Mouse (Mus musculus): ENCODE measurements around the gene Prdm16.

Prdm16 gene

DNA sequence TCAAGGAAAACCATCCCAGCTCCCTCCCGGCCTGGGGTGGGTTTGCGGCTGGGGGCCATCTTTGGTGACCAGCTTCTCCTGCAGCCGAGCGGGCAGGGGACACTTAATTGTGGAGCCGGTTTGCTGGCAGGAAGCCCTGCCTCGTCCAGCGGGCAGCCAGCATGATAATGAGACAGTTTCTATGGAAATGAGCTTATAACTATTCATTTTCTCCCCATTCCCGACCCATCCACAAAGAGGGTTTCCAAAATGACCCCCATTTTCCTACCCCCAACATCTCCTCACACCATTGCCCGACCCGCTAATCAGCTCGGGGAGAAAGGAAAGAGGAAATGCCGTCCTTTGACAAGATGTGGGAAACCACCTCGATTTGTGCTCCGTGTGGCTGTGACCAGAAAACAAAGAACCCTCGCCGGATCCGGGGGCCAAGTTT is 86.7 kb downstream of the Prdm16 start:
- DNase-seq (ENCODE audit: low spot score) = no peak

DNA sequence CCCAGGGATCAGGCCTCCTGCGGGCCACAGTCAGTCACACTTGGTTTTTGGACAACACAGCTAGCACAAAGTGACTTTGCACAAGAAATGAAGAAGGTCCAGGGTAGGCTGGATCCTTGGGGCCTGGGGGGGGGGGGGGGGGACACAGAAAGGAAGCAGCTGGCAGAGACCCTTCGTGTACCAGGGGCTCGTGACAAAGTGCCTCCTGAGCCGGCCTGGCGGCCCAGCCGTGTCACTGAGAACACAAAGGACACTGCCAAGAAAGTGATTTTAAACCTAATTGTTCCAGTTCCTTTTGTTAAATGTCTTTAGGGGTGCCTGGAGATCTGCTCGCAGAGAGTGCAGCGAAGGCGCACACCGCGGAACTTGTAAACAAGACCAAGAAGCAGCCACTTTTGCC is 87.2 kb downstream of the Prdm16 start:
- DNase-seq (ENCODE audit: low spot score) = no peak

DNA sequence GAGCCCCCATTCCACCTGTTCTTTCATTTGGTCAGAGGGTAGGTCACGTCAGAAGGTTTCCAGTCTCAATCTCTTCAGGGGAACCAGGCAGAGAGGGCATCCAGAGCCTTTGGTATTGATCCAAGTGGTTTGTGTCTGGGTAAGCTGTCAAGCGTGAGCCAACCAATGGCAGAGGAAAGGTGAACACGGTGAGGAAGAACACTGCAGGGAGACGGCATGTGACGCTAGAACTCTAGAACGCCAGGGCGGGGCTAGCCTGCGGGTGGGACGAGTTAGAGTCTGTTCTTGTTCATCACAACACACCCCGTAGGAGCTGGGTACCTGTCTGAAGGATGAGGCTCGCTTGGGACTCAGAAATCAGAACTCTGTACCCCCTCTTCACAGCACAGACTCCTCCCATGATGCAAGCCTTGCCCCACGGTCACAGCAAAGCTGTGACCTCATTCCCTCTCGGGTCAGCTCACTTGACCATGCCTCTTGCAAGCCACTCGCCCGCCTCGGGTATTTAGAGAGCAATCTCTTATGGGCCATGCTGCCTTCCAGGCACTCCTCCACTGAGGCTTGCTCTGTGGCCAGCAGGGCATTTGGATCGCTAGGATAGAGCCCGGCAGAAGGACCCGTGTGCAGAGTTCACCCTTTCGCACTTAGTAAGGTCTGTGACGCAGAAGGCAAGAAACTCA is 89.4 kb downstream of the Prdm16 start:
- no peak for DNase-seq (ENCODE audit: low spot score)

DNA sequence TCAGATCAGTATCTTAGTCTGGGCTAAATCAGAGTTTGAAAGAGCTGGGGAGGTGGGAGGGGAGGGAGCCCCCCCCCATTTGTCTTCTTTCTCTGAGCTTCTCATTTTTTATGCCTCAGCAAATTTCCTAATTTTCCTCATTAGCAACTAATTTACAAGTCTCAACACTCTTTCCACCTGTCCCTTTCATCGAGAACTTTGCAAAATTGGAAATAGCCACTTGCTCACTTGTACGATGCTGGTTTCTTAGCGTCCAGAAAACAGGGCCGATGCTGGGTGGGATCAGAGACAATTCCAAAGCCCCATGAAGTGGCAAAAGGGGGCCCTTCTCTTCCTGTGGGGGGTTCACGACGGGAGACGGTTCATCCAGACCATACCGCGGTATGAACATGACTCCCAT is 91.4 kb downstream of the Prdm16 start:
- no peak for DNase-seq (ENCODE audit: low spot score)

DNA sequence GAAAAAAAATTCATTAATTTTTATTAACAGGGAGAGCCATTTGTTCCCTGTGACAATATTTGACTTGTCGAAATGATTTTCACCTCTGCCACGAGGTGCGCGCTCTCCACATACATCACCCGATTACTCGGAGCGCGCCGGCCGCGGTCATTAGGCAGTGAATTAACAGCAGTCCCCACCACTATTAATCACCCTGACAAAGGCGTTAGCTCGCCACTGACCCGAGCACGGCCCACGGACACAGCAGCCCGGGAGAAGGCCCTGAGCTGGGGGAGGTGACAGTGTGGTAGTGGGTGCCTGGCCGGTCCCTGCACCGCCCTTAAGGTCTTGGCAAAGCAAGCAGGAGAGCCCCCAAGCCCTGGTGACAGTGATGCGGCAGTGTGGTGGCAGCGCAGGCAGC is 92.8 kb downstream of the Prdm16 start:
- DNase-seq (ENCODE audit: low spot score) = no peak

DNA sequence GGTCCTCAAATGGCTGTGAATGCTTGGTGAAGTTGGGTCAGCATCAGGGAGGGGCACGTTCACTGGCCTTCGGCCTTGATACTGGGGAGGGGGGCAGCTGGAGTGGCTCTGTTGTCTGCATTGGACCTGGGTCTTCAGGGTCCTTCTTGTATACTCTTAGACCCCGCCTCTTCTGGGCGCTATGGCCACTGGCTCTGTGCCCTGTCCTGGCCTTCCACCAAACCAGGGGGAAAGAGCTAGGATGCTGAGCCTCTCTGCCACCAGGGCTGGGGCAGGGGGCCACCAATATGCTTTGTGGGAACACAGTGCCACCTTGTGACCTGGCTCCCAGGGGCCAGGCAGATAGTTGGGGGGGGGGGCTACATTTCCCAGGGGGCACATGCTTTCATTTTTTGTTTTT is 93.5 kb downstream of the Prdm16 start:
- DNase-seq (ENCODE audit: low spot score) = no peak

DNA sequence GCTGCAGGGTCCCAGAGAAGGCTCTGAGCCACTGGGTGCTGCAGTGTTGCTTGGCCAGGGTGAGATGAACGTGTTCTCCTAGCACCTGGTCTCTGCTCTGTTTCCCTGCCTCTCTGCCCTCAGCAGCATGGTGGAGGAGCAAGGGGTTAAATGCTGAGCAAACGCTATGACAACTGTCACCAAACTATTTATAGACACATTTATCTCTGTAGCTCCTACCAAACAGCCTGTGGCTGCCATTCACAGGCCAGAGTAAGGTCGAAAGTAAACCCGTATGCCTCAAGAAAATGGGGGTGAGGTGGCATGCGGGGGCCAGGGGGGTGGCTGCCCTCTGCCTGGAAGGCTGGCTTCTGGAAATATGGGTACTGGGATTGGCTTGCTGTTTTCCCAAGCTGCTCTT is 94.1 kb downstream of the Prdm16 start:
- DNase-seq (ENCODE audit: low spot score) = no peak

DNA sequence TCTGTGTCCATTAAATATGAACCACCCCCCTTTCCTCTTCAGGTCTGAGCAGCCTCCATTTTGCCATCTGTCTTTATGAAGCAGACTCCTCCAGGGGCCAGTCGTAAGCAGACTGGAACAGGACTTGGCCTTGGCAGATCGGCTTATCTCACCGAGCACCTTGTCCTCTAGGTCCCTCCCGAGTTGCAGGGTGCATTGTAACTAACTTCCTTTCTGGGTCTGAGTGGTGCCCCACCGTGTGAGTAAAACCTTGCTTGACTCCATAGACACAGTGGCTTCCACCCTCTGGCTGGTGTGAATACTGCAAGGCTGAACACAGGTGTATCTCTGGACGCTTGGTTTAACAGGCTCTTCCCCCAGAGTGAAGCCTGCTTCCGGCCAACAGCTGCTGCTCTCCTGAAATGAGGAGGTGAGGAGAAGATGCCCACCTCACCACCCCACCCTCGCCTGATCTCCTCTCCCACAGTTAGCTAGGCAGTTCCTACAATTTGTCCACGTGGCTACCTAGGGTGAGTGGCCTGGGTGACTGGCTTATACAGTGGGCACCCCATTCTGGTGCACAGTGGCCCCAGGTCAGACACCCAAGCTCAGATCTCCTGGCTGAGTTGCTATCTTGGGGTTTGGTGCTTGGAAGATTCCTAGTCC is 94.9 kb downstream of the Prdm16 start:
- no peak for DNase-seq (ENCODE audit: low spot score)

DNA sequence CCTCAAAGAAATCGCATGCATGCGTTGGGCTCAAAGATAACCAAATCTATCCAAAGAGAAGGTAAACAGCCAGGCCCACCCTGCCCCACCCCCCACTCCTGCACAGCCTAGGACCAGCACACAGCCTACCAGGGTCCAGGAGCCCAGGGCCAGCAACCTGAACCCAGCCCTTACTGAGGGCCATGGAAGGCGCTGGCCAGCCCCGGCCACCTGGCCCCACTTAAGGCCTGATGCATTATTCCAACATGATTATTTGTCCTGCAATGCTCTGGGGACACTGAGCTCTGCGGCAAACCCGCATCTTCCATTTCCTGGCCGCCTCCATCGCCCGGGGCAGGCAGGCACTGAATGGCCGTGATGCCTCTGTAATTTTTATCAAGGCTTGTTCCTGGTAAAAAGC is 96.0 kb downstream of the Prdm16 start:
- no peak for DNase-seq (ENCODE audit: low spot score)

DNA sequence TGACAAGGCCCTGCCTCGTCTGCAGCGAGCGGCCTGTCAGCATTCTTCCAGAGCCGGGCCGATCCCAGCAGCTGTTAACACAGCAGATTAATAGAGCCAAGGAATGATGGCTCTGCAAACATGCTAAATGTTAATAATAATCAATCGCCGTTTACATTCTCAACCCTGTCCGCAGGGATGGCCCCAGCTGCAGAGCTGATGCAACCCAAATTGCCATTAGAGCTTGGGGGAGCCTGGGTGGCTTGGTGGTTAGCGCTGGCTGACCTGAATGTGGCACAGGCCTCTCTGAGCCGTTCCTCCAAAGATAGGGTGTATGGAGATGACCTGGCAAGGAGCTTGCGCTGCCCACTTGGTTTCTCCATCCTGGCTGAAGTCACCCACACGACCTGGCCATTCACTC is 97.0 kb downstream of the Prdm16 start:
- DNase-seq (ENCODE audit: low spot score) = no peak

DNA sequence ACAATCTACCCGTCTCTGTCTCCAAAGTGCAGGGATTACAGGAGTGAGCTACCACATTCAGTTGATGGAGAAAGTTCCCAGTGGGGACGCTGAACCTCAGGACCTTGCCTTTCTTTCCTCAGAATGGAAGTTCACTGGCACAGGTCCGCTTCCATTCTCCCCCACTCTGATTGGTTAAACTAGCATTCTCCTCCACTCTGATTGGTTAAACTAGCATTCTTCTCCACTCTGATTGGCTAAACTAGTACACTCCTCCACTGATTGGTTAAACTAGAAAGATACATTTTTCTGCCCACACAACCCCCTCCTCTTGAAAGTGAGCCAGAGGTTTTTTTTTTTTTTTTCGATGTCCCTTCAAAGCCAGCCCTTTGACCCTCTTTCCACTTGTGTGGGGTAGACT is 97.9 kb downstream of the Prdm16 start:
- no peak for DNase-seq (ENCODE audit: low spot score)

DNA sequence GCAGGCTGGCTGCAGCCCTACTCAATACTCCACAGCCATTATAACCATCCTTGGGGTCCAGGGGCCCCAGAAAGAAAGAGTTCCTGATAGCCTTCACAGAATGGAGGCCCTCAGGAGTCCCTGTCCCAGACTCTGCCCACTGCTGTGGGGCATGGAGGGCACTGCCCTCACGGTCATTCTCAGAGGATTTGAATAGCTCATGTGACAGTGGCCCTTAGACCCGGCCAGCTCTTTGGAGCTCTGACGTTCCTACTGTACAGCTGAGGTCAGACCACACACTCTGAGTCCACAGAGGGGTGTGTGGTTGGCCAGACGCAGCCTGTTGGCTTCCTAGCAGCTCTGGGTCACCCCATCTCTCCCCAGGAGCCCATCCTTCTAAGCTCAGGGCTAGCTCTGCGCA is 100.6 kb downstream of the Prdm16 start:
- no peak for DNase-seq (ENCODE audit: low spot score)

DNA sequence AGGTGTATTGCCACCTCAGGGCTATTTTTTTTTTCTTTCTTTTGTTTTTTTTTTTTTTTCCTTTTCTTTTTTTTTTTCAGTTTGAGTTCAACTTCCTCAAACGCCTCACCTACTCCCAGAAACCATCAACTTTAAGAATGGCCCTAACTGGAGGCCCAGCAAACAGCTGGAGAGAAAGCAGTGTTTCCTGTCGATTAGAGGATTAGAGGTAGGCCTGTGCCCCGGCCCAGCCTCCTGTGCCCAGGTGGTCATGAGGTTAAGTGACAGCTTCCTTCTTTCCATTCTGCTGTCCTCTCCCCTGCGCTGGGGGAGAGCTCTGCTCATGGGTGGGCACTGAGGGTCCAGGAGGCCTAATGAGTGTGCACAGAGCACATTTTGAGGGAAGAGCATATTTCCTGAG is 105.3 kb downstream of the Prdm16 start:
- no peak for DNase-seq (ENCODE audit: low spot score)

DNA sequence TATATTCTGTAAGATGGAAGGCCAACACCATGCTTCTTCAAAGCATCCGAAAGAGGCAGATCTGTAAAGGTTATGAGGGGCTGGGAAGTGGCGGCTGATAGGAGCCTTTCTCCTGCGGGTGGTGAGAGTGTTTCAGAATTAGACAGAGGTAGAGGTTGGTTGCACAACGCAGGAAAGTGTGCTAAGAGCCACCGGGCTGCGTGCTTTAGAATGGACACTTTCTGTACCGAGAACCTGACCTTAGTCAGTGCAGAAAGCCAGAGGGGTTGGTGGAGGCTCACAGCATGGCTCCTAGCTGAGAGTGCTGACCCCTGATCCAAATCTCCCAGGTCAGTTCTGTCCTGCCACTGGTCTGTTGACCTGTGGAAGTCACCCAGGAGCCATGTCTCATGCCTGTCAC is 106.3 kb downstream of the Prdm16 start:
- no peak for DNase-seq (ENCODE audit: low spot score)

DNA sequence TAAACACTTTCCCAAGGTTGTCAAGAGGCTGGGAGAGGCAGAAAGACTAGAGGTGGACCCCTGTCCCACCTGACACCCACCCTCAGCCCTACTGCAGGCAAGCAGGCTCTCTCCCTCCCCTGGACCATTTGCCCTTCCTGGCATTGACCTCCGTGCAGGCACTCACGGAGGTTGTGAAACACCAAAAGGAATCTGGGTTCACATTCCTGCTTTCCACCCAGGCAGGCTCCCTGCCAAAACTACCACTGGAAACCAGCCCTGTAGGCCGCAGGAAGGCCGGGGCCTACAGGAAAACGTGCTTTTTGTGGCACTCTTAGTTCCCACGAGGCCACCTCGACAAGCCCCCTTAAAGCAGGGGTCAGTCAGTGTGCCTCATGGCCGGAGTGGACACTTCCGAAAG is 109.2 kb downstream of the Prdm16 start:
- no peak for DNase-seq (ENCODE audit: low spot score)

DNA sequence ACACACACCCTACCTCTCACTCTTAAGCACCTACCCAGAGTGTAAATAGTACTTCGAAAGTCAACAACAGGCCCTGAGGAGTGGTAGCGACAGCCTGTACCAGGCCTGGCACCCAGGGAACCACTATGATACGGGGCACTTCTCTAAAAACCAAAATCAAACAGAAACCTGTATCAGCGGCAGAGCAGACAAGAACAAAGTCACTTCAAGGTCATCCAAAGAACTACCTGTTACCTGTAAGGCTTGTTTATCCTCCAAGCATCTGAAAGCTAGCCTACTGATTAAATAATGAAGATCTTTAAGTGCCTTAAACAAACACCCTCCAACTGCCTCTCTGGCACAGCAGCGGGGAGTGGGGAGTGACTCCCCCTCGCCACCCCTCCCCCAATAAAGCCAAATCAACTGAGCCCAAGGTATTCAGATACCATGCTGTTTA is 110.3 kb downstream of the Prdm16 start:
- no peak for DNase-seq (ENCODE audit: low spot score)

DNA sequence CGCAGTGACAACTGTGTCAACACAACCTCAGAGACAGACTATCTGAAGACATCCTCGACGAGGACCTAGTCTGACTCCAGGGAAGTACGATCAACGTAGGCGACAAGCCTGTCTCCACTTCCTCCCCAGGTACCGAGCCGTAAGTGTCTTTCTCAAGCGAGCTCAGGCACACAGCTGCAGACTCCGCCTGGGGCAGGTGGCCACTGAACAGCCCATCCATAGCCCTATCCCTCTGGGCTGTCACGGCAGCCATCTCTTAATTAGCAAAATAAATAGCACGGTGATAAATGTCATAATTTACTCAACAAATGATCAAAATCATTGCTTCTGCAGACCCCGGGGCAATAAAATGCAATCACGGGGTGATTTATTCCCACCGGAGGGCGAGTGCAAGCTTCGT is 112.8 kb downstream of the Prdm16 start:
- no peak for DNase-seq (ENCODE audit: low spot score)

DNA sequence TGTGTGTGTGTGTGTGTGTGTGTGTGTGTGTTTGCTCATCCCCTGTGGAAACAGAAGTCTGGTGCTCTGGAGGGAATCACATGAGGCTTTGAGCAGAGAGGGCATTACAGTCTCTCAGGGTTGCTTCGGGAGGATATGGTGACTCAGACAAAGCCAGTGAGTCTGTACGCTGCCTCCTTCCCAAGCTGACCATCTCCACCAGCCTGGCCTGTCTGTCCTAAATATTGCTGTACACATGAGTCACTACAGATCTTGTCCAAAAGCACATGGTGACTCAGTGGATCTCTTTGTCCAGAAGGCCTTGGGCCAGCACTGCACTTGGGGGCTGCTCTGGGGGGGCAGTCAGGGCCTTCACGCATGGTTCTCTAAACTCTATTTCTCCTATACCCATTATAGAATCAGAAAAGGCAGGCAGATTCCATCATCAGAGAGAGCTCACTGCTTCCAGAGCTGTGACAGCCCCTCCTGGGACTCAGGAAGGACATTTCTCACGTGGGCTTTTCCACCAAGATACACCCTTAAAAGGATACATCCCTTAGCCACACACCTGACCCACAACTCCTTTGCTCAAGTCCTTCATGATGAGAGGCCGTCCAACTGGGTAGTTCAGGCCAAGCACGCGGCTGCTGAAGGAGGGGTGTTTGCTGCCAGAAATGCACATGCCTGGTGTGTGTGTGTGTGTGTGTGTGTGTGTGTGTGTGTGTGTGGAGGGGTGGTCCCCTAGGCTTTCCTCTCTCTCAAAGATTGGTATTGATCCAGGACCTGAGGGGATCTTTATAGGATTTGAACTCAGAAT is 114.6 kb downstream of the Prdm16 start:
- no peak for DNase-seq (ENCODE audit: low spot score)

DNA sequence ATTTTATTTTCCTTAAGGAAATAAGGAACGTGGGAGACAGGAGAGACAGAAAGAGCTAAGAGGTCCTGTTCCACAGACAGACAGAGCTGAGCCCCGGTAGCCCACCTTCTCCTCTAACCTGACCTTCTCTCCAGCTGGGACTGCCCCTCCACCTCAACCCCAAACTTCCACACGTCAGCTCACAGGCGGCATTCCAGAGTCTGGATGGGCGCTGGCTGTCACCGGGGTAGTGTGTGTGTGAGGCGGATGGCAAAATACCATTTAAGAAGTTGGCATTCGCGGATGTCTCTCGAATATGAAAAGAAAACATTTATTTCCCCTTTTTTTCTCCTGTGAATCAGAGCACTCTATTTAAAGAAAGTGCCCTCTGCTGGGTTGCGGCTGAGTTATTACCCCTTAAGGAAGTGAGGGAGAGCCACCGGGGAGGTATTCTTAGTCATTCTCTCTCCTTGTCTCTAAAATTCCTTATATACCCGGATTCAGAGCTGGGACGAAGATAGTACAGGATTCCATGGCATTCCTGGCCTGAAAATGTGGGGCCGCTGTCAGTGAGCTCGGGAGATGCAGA is 117.1 kb downstream of the Prdm16 start:
- DNase-seq (ENCODE audit: low spot score) = no peak

DNA sequence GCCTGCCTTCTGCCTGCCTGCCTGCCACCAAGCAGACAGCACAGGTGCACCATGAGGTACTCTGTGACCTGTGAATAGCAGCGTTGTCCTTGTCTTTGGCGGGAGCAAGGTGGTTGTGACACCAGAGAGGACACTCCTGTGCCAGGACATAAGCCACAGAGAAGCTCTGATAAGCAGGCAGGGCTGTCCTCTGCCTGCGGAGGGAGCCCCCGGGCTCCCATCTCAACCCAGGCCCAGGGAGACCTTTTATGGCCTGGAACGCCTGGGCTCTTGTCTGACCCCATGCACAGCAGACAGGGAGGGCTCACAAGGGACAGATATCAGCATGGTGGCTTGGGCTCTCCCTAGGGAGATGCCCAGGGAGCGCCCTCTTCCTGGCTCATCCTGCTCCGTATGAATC is 118.7 kb downstream of the Prdm16 start:
- no peak for DNase-seq (ENCODE audit: low spot score)

DNA sequence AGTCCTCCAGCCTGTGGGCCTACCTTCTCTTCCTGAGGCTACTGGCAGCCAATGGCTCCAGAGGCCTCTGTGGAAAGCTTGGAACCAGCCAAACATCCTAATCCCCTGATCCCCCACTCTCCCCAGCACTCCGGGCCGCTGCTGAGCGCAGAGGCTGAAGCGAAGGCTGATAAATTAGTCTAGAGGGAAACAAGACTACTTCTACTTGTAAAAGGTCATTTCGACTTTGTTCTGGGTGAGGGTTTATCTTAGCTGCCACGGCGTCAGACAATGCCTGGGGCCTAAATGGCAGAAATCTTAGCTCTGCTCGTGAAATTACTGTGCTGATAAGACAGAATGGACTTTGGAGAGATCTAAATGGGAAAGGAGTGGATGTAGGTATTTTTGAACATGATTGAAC is 120.2 kb downstream of the Prdm16 start:
- DNase-seq (ENCODE audit: low spot score) = no peak

DNA sequence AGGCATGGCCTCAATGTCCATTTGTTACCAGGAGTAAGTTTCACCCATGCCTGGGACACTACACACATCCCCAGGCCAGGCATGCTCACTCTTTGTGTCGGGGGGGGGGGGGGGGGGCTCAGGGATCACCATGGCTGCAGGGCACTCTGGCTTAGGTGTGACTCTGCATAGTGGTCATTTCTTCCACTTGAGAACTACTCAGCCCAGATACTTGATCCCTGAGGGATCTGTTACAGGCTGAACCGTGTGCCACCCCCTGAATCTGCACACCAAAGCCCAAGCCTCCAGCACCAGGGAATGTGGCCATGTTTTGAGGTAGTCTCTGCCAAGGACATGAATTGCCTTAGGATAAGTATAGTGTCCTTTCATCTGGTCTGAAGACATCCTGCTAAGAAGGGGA is 123.0 kb downstream of the Prdm16 start:
- DNase-seq (ENCODE audit: low spot score) = no peak

DNA sequence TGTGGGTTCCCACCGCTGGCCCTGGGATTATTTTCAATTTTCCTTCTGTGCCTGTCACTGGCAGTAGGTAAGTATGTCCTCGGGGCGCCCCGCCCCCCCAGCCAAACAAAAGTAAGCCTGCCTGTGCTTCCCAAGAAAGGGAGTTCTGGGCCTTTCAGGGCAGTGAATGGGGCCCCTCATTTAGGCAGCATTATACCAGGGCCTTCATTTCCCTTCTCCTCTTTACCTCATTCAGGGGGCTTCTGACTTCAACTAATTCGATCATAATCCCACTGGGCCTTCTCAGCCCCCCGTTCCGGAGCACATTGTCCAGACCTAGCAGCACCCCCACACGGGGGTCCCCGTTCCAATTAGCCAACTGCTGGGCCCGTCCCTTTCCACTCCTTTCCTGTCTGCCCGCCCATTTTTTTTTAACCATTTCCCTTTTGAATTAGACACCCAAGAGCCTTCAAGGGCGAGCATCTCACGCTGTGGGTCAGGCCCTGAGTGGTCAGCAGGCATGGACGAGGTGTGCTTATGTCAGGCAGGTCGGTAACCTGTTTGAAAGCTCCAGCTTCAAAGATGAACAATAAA is 124.1 kb downstream of the Prdm16 start:
- DNase-seq (ENCODE audit: low spot score) = no peak
